Mouse (Mus musculus): ENCODE measurements around the gene Chd2. TPM values are rescaled to one million over a fixed set of nuclear protein-coding genes. Genes with fewer than 3 reads are reported as not detected.

The Chd2 gene
- polyA plus RNA-seq, 1 experiment from 2014 or later, result 41.8 TPM

DNA sequence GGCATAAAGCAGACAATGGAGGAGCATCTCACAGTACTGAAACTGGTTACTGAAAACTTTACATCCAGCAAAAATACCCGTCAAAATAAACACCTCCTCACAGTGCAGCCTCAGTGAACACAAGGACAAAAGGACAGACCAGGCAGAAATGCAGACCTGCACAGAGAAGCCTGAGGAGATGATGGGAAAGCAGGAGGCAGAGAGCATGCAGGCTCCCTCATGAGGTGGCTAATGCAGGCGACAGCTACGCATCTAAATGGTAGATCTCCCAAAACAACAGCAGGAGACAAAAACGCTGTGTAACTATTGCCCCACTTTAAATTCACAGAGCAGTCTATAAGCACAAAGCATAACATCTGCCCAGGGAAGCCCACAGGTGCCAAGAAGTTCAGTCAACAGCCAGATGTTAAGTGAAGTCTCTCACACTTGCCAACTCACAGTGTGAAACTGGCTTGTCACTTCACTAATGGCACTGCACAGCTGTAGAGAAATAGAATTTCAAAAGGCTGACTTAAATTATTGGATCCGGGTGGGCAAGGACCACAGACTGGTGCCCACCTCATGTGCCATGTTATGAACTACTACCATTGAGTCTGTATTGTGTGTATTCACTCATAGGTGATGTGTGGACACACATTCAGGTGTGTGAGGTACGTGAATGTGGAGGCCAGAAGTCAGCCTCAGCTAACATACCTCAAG, 107.8 kb downstream of the Chd2 start:
- Histone ChIP-seq H3K4me1 (ENCODE audit: control insufficient read depth, insufficient read depth, low read length) (no peaks in the 10 kb centered on the region), H3K4me2 (ENCODE audit: low read depth, low read length) (no peak overlapping the region), H3K9me3 (ENCODE audit: control insufficient read depth, low read length) (no peaks in the 10 kb centered on the region), H3K4me3 (ENCODE audit: low read depth, low read length) (no peak overlapping the region), H3K27me3 (ENCODE audit: control insufficient read depth, insufficient read depth, low read length) (no peaks in the 10 kb centered on the region), H3K9ac (replicated peaks; ENCODE audit: low read depth, low read length) (no peak overlapping the region), H3K27ac (ENCODE audit: low read depth, low read length) (no peak overlapping the region), H3K36me3 (ENCODE audit: control insufficient read depth, insufficient read depth, low read length) (peaks cover 56% of the 10 kb centered on the region)
- peak; percentile 42; the same call in 1 of the 2 replicates for ATAC-seq (ENCODE audit: low read depth)
- WGBS, result 72% methylated on average over 6 of the region's 6 CpGs

DNA sequence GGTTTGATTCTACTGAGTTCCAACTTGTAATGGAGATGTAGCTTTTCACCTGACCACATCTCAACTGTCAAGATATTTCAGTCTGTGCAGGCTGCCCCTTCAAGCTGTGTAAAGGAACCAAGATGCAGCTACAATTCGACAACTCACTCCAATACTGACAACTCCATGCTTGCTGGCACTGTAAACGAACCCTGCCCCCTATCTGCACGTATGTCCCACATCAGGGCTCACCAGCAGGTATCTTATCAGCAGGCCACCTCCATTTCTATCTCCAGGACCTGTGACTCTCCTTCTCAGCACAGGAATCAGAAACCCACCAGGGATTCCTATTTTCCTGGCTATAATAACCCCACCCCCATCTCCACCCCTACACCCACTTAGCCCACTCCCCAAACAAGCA, 113.1 kb downstream of the Chd2 start:
- Histone ChIP-seq H3K9me3 (ENCODE audit: control insufficient read depth, low read length) (no peaks in the 10 kb centered on the region), H3K36me3 (ENCODE audit: control insufficient read depth, insufficient read depth, low read length) (peaks cover 20% of the 10 kb centered on the region), H3K9ac (replicated peaks; ENCODE audit: low read depth, low read length) (no peak overlapping the region), H3K4me1 (ENCODE audit: control insufficient read depth, insufficient read depth, low read length) (no peaks in the 10 kb centered on the region), H3K27me3 (ENCODE audit: control insufficient read depth, insufficient read depth, low read length) (no peaks in the 10 kb centered on the region), H3K27ac (ENCODE audit: low read depth, low read length) (no peak overlapping the region), H3K4me3 (ENCODE audit: low read depth, low read length) (no peak overlapping the region), H3K4me2 (ENCODE audit: low read depth, low read length) (no peak overlapping the region)
- ATAC-seq (ENCODE audit: low read depth), result no peak
- 91% methylated on average over 3 of the region's 3 CpGs for WGBS

DNA sequence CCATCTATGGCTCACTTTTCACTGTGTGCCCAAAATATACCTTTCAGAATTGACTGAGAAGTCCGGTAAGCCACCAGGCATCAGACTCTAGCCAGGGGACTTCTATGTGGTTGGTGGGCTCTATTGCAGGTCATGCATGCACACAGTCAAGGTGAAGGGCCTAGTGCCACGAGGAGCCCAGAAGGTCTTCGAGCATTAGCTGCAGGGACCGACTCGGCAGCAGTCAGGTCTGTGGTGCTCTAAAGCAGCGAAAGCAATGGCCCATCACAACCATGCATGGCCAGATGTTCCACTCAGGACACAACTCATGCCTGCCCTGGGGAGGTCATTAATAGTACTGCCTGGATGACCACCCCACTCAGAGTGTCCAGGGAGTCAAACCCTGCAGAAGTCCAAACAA, 113.8 kb downstream of the Chd2 start:
- H3K9me3 ChIP-seq (ENCODE audit: control insufficient read depth, low read length), result no peaks in the 10 kb centered on the region
- no peaks in the 10 kb centered on the region for H3K27me3 ChIP-seq (ENCODE audit: control insufficient read depth, insufficient read depth, low read length)
- no peak overlapping the region for H3K4me2 ChIP-seq (ENCODE audit: low read depth, low read length)
- no peak overlapping the region for H3K27ac ChIP-seq (ENCODE audit: low read depth, low read length)
- no peak overlapping the region for H3K9ac ChIP-seq (replicated peaks; ENCODE audit: low read depth, low read length)
- no peak overlapping the region for H3K4me3 ChIP-seq (ENCODE audit: low read depth, low read length)
- ATAC-seq (ENCODE audit: low read depth), result no peak
- peaks cover 20% of the 10 kb centered on the region for H3K36me3 ChIP-seq (ENCODE audit: control insufficient read depth, insufficient read depth, low read length)
- WGBS, result 95% methylated on average over 6 of the region's 6 CpGs
- no peaks in the 10 kb centered on the region for H3K4me1 ChIP-seq (ENCODE audit: control insufficient read depth, insufficient read depth, low read length)

DNA sequence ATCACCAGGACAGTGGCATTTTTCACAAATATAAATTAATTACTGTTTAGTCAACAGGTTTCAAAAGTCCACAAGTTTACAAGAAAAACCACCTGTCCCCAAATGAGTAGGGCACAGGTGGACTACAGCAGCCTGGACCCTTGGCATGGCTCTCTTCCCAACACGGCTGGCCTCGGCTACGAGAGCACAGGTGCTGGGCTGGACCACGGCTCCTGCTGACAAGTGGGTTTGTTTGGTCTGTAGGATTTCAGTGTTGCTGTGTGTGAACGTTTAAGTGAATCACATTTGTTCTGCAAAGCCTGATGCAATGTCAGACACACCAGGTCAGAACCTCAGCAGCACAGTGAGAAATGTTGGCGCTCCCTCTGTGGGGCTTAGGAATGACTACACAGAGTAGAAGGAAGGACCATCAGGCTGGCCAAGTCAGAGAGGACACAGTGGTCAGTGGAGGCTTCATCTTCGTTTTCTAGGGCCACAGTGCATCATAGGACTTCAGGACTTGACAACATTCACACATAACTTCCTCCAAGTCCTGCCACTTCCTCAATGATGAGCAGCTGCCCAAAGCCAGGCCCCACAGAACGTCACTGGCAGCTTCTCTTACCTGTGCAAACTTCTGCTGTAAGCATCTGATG, 114.8 kb downstream of the Chd2 start:
- Histone ChIP-seq H3K9ac (replicated peaks; ENCODE audit: low read depth, low read length) (no peak overlapping the region), H3K27me3 (ENCODE audit: control insufficient read depth, insufficient read depth, low read length) (no peaks in the 10 kb centered on the region), H3K4me1 (ENCODE audit: control insufficient read depth, insufficient read depth, low read length) (no peaks in the 10 kb centered on the region), H3K9me3 (ENCODE audit: control insufficient read depth, low read length) (no peaks in the 10 kb centered on the region), H3K36me3 (ENCODE audit: control insufficient read depth, insufficient read depth, low read length) (peaks cover 20% of the 10 kb centered on the region), H3K27ac (ENCODE audit: low read depth, low read length) (no peak overlapping the region), H3K4me3 (ENCODE audit: low read depth, low read length) (no peak overlapping the region), H3K4me2 (ENCODE audit: low read depth, low read length) (no peak overlapping the region)
- ATAC-seq (ENCODE audit: low read depth), result no peak
- WGBS, result 86% methylated on average over 8 of the region's 8 CpGs

DNA sequence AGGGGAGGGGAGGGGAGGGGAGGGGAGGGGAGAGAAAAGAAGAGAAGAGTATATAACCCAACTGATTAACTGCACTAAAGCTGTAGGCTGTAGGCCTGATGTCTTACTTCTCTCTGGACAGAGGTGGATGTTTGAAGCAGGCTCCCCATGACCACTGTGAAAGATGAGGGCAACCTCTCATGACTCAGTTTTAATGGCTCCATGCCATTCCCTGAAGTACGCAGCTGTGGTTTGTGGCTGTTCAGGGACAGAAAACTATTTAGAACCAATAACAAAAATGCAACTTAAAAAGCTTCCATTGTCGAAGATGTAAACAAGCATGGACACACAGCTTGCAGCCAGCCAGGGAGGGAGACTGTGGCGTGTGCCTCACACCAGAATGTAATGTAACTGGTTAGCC, 115.4 kb downstream of the Chd2 start:
- Histone ChIP-seq H3K4me2 (ENCODE audit: low read depth, low read length) (no peak overlapping the region), H3K9me3 (ENCODE audit: control insufficient read depth, low read length) (no peaks in the 10 kb centered on the region), H3K36me3 (ENCODE audit: control insufficient read depth, insufficient read depth, low read length) (peaks cover 20% of the 10 kb centered on the region), H3K4me1 (ENCODE audit: control insufficient read depth, insufficient read depth, low read length) (no peaks in the 10 kb centered on the region), H3K4me3 (ENCODE audit: low read depth, low read length) (no peak overlapping the region), H3K27me3 (ENCODE audit: control insufficient read depth, insufficient read depth, low read length) (no peaks in the 10 kb centered on the region), H3K27ac (ENCODE audit: low read depth, low read length) (no peak overlapping the region), H3K9ac (replicated peaks; ENCODE audit: low read depth, low read length) (no peak overlapping the region)
- ATAC-seq (ENCODE audit: low read depth), result no peak
- WGBS, result 70% methylated on average over 3 of the region's 3 CpGs

DNA sequence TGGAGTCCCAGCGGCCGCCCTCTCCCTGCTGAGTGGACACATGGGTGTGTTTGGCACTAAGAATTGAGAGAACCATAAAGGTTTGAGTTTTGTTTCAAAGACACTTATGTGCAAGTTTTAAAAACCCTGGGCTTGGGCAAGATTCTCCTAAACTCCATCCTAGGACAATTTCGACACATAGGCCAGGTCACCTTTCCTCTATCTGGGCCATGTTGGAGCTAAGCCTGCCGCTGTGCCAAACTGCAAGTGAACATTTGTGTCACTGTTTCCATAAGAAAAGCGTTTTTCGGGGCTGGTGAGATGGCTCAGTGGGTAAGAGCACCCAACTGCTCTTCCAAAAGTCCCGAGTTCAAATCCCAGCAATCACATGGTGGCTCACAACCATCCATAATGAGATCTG, 116.2 kb downstream of the Chd2 start:
- no peak overlapping the region for H3K4me2 ChIP-seq (ENCODE audit: low read depth, low read length)
- no peaks in the 10 kb centered on the region for H3K4me1 ChIP-seq (ENCODE audit: control insufficient read depth, insufficient read depth, low read length)
- no peak overlapping the region for H3K4me3 ChIP-seq (ENCODE audit: low read depth, low read length)
- peaks cover 20% of the 10 kb centered on the region for H3K36me3 ChIP-seq (ENCODE audit: control insufficient read depth, insufficient read depth, low read length)
- H3K9ac ChIP-seq (replicated peaks; ENCODE audit: low read depth, low read length), result no peak overlapping the region
- WGBS, result 92% methylated on average over 7 of the region's 7 CpGs
- no peak overlapping the region for H3K27ac ChIP-seq (ENCODE audit: low read depth, low read length)
- H3K9me3 ChIP-seq (ENCODE audit: control insufficient read depth, low read length), result no peaks in the 10 kb centered on the region
- no peaks in the 10 kb centered on the region for H3K27me3 ChIP-seq (ENCODE audit: control insufficient read depth, insufficient read depth, low read length)
- ATAC-seq (ENCODE audit: low read depth), result no peak

DNA sequence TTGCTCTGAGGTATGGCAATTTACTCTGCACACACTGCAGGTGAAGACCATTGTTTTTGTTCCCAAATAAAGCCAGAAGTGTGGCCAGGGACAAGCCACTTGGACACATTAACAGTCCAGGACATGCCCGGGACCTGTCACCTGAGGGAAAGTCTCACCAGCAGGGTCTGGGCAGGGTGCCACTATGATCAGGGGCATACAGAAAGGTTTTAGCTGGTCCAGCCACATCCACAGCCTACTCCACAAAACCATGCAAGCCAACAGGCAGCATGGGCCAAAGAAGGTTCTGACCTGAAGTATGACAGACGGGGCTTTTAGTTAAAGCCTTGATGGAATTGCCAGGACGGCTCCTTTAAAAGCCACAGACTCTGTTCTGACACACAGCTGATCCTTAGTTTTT, 116.9 kb downstream of the Chd2 start:
- Histone ChIP-seq H3K9ac (replicated peaks; ENCODE audit: low read depth, low read length) (no peak overlapping the region), H3K4me1 (ENCODE audit: control insufficient read depth, insufficient read depth, low read length) (no peaks in the 10 kb centered on the region), H3K4me2 (ENCODE audit: low read depth, low read length) (no peak overlapping the region), H3K9me3 (ENCODE audit: control insufficient read depth, low read length) (no peaks in the 10 kb centered on the region), H3K4me3 (ENCODE audit: low read depth, low read length) (no peak overlapping the region), H3K36me3 (ENCODE audit: control insufficient read depth, insufficient read depth, low read length) (peaks cover 24% of the 10 kb centered on the region), H3K27ac (ENCODE audit: low read depth, low read length) (no peak overlapping the region), H3K27me3 (ENCODE audit: control insufficient read depth, insufficient read depth, low read length) (no peaks in the 10 kb centered on the region)
- WGBS, result 51% methylated on average over 3 of the region's 3 CpGs
- 0 out of 2 replicates have a peak, but pooled peaks have one; percentile 9 for ATAC-seq (ENCODE audit: low read depth)

DNA sequence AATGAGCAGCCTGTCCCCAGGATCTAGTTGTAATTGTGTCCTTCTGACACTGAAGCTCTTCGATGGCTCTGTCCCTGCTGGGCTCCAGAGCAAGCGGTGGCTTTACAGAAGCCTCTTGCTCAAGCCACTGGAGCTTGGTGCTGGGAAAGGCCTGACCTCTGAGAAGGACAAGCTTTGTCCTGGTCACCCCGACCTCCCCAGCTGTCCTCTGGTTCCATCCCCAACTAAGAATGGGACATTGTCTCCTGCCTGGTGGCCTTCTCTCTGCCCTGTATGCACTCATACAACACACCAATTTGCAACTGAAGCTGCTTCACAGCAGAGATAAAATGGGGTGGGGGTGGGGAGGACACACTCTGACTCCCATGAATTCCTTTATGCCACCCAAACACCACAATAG, 117.4 kb downstream of the Chd2 start:
- 19% methylated on average over 3 of the region's 3 CpGs for WGBS
- H3K9ac ChIP-seq (replicated peaks; ENCODE audit: low read depth, low read length), result no peak overlapping the region
- H3K27me3 ChIP-seq (ENCODE audit: control insufficient read depth, insufficient read depth, low read length), result no peaks in the 10 kb centered on the region
- peaks cover 19% of the 10 kb centered on the region for H3K36me3 ChIP-seq (ENCODE audit: control insufficient read depth, insufficient read depth, low read length)
- H3K9me3 ChIP-seq (ENCODE audit: control insufficient read depth, low read length), result no peaks in the 10 kb centered on the region
- ATAC-seq (ENCODE audit: low read depth), result no peak
- H3K4me2 ChIP-seq (ENCODE audit: low read depth, low read length), result no peak overlapping the region
- H3K27ac ChIP-seq (ENCODE audit: low read depth, low read length), result peak overlapping the region; percentile 12; the same call in 1 of the 2 replicates
- H3K4me3 ChIP-seq (ENCODE audit: low read depth, low read length), result no peak overlapping the region
- no peaks in the 10 kb centered on the region for H3K4me1 ChIP-seq (ENCODE audit: control insufficient read depth, insufficient read depth, low read length)

DNA sequence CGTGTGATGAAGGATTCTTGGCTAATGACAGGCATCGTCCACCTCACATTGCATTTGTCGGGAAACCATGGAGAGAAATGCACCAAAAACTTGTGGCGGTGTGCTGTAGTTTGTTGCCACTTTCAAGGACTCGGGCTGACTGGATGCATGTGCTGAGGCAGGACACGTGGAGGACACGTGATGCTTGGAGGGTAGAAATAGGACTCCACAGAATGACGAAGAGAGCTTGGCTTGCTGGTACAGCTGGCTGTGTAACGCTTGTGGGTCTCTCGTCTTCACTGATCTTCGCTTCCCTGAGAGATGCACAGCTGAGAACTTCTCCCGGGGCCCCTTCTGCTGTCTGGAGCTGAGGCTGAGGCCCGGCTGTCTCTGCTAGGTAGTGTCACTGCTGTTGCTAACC, 118.4 kb downstream of the Chd2 start:
- Histone ChIP-seq H3K4me3 (ENCODE audit: low read depth, low read length) (no peak overlapping the region), H3K4me1 (ENCODE audit: control insufficient read depth, insufficient read depth, low read length) (0 out of 2 replicates have a peak, but pooled peaks cover 6% of the 10 kb centered on the region), H3K27ac (ENCODE audit: low read depth, low read length) (0 out of 2 replicates have a peak overlapping the region, but pooled peaks have one; percentile 34), H3K36me3 (ENCODE audit: control insufficient read depth, insufficient read depth, low read length) (peaks cover 15% of the 10 kb centered on the region; the same call in 1 of the 2 replicates), H3K4me2 (ENCODE audit: low read depth, low read length) (no peak overlapping the region), H3K9me3 (ENCODE audit: control insufficient read depth, low read length) (no peaks in the 10 kb centered on the region), H3K9ac (replicated peaks; ENCODE audit: low read depth, low read length) (no peak overlapping the region), H3K27me3 (ENCODE audit: control insufficient read depth, insufficient read depth, low read length) (no peaks in the 10 kb centered on the region)
- ATAC-seq (ENCODE audit: low read depth), result no peak
- 72% methylated on average over 13 of the region's 13 CpGs for WGBS
